Mouse (Mus musculus): Measurements from ENCODE around the gene Eif1ad.
"Not testable (repeated sequence)": the region's sequence is repeated elsewhere in the genome, so short reads cannot be mapped to it uniquely, and the experiment has no call there.

The Eif1ad gene

GRCm38 (mm10) chr19:5366175-5367052, at the start of gene Eif1ad:
Gene Eif1ad, plus strand, starts transcription at chr19:5366741.
- peak; percentile 76 for DNase-seq (ENCODE audit: extremely low read depth, low read depth, low spot score)

- DNase-seq (ENCODE audit: extremely low read depth, low read depth, low spot score), result no peak
These were observed 42.7 kb upstream of the Eif1ad start for GRCm38 (mm10) chr19:5323801-5324200.

- no peak for DNase-seq (ENCODE audit: extremely low read depth, low read depth, low spot score)
These were observed 38.6 kb upstream of the Eif1ad start for GRCm38 (mm10) chr19:5327970-5328369.

GRCm38 (mm10) chr19:5334741-5335140, 31.8 kb upstream of the Eif1ad start:
- no peak for DNase-seq (ENCODE audit: extremely low read depth, low read depth, low spot score)

- DNase-seq (ENCODE audit: extremely low read depth, low read depth, low spot score), result no peak
These were observed 31.1 kb upstream of the Eif1ad start, which contains the start of gene Catsper1 for GRCm38 (mm10) chr19:5335441-5335840. Gene Catsper1, plus strand, starts transcription at chr19:5335741.

- no peak for DNase-seq (ENCODE audit: extremely low read depth, low read depth, low spot score)
These were observed 28.6 kb upstream of the Eif1ad start for GRCm38 (mm10) chr19:5337975-5338374.

- no peak for DNase-seq (ENCODE audit: extremely low read depth, low read depth, low spot score)
These were observed 25.2 kb upstream of the Eif1ad start for GRCm38 (mm10) chr19:5341360-5341759.

- no peak for DNase-seq (ENCODE audit: extremely low read depth, low read depth, low spot score)
These were observed 21.0 kb upstream of the Eif1ad start for GRCm38 (mm10) chr19:5345297-5346131.

GRCm38 (mm10) chr19:5348064-5348463, 18.5 kb upstream of the Eif1ad start:
- DNase-seq (ENCODE audit: extremely low read depth, low read depth, low spot score), result no peak

- no peak for DNase-seq (ENCODE audit: extremely low read depth, low read depth, low spot score)
These were observed 17.7 kb upstream of the Eif1ad start for GRCm38 (mm10) chr19:5348526-5349501.

- not testable (repeated sequence) for DNase-seq (ENCODE audit: extremely low read depth, low read depth, low spot score)
These were observed 17.1 kb upstream of the Eif1ad start, which contains the start of gene Cst6 for GRCm38 (mm10) chr19:5349502-5349873. Gene Cst6, minus strand, starts transcription at chr19:5349574.

- no peak for DNase-seq (ENCODE audit: extremely low read depth, low read depth, low spot score)
These were observed 12.9 kb upstream of the Eif1ad start for GRCm38 (mm10) chr19:5353609-5354008.

GRCm38 (mm10) chr19:5356080-5356479, 10.5 kb upstream of the Eif1ad start:
- DNase-seq (ENCODE audit: extremely low read depth, low read depth, low spot score), result no peak

- DNase-seq (ENCODE audit: extremely low read depth, low read depth, low spot score), result no peak
These were observed 4.4 kb upstream of the Eif1ad start for GRCm38 (mm10) chr19:5362186-5362585.

- DNase-seq (ENCODE audit: extremely low read depth, low read depth, low spot score), result no peak
These were observed 2.4 kb upstream of the Eif1ad start for GRCm38 (mm10) chr19:5364124-5364523.

- no peak for DNase-seq (ENCODE audit: extremely low read depth, low read depth, low spot score)
These were observed 790 bp upstream of the Eif1ad start for GRCm38 (mm10) chr19:5365751-5366150.

- no peak for DNase-seq (ENCODE audit: extremely low read depth, low read depth, low spot score)
These were observed 465 bp downstream of the Eif1ad start, which contains the start of gene Banf1 for GRCm38 (mm10) chr19:5367053-5367359. Gene Banf1, minus strand, starts transcription at chr19:5367168.

- no peak for DNase-seq (ENCODE audit: extremely low read depth, low read depth, low spot score)
These were observed 914 bp downstream of the Eif1ad start for GRCm38 (mm10) chr19:5367455-5367854.

GRCm38 (mm10) chr19:5370932-5371331, 4.4 kb downstream of the Eif1ad start:
- DNase-seq (ENCODE audit: extremely low read depth, low read depth, low spot score), result no peak

GRCm38 (mm10) chr19:5372724-5373123, 6.2 kb downstream of the Eif1ad start:
- no peak for DNase-seq (ENCODE audit: extremely low read depth, low read depth, low spot score)

- DNase-seq (ENCODE audit: extremely low read depth, low read depth, low spot score), result no peak
These were observed 7.6 kb downstream of the Eif1ad start for GRCm38 (mm10) chr19:5374177-5374576.

Measured in fat pad, adult 2 months (tissue).